Mouse (Mus musculus) fat pad, adult 2 months (tissue): ENCODE results near the gene Rnf121.
"Not testable (repeated sequence)": the region's sequence is repeated elsewhere in the genome, so short reads cannot be mapped to it uniquely, and the experiment has no call there.

Source experiments
- DNase-seq: peaks from one replicate; pipeline ENCODE4 v3.0.0-alpha.2; 2011; ENCODE audit warnings: low read depth, low spot score; ENCODE audit errors: extremely low read depth

The Rnf121 gene

DNA sequence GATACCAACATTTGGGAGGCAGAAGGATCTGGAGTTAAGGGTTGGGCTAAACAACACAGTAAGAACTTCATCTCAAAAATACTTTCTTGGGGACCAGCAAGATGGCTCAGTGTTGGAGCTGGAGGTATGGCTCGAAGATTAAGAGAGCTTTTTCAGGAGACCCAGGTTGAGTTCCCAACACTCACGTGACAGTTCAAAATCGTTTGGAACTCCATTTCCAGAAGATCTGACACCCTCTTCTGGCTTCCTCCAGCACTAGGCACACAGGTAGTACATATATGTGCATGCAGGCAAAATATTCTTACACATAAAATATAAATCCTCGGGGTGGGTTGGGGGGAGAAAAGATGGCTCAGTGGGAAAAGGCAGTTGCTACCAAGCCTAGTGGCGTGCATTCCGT, 1.1 kb upstream of the Rnf121 start:
- no peak for DNase-seq

DNA sequence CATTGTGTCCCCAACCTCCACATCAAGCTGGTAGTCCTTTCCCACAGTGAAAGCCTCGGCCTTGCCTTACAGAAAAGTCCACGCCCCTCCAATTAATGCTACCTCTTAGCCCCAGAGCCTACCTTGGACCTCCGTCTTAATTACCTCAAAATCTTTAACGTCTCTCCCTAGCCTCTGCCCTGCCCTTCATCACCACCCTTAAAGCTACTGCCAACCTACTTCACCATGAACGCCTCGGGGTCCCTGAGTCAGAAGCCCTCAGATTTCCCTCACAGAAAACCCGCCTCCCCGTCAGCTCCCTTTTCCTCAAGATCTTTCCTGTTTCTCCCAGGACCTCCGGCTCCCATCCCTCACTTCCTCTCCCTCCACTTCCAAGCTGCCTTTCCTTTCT, 619 bp downstream of the Rnf121 start:
- DNase-seq, result no peak

DNA sequence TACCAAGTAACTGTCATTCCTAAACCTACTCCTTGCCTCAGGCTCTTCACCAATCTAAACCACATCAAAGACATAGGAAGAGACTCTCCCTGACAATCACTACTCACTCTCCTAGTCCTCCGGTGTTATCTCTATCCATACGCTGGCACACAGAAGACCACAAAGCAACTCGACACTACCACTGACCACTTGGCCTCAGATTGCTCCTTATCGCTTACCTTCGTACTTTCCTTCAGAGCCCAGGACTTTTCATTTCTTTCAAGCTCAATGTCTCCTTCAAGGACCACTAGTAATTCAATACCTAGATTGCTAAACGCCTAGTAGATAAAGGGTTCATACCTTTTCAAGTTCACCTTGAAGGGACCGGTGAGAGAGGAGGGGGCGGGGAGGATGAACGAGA, 1.4 kb downstream of the Rnf121 start:
- DNase-seq, result no peak

DNA sequence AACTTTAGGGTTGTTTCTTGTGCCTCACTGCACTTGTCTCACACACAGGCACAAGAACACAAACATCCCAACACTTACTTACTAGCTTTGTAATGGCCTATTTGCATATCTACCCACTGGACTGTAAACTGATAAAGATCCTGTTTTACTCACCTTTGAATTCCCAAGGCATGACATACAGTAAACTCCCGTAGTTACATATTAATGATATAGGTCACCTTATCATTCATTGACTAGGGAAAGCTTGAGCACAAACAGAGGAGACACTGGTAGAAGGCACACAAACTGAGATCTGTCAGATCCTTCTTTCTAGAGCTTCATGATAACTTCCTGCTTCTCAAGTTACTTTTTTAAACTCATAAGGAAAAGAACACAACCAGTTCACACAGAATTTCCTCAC, 3.1 kb downstream of the Rnf121 start:
- no peak for DNase-seq

DNA sequence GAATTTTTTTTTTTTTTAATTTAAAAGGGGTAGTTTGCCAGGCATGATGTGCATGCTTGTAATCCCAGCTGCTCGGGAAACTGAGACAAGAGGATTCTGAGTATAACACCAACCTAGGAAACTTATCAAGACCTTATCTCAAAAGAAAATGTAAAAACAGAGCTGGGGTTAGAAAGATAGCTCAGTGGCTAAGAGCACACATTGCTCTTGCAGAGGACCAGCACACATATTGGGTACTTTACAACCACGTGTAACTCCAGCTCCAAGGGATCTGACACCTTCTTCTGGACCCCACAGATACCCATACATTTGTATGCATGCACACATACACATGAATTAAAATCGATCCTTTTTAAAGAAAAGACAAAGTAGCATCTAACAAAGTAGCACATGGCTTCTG, 3.9 kb downstream of the Rnf121 start:
- DNase-seq, result no peak

DNA sequence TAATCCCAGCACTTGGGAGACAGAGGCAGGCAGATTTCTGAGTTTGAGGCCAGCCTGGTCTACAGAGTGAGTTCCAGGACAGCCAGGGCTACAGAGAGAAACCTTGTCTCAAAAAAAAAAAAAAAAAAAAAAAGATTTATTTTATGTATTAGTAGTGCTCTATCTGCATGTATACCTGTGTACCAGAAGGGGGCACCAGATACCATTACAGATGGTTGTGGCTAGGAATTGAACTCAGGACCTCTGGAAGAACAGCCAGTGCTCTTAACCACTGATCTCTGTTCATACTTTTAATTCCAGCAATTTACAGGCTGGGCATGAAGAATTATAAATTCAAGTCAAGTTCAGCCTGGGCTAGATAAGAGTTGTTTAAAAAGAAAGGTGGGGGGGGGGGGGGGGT, 16.7 kb downstream of the Rnf121 start:
- not testable (repeated sequence) for DNase-seq

GRCm38 (mm10) chr7:102042314-102042713, 23.0 kb downstream of the Rnf121 start:
- peak; percentile 78 for DNase-seq

GRCm38 (mm10) chr7:102037318-102037717, 28.0 kb downstream of the Rnf121 start:
- no peak for DNase-seq

GRCm38 (mm10) chr7:102035534-102035933, 29.7 kb downstream of the Rnf121 start:
- DNase-seq, result peak; percentile 31

DNA sequence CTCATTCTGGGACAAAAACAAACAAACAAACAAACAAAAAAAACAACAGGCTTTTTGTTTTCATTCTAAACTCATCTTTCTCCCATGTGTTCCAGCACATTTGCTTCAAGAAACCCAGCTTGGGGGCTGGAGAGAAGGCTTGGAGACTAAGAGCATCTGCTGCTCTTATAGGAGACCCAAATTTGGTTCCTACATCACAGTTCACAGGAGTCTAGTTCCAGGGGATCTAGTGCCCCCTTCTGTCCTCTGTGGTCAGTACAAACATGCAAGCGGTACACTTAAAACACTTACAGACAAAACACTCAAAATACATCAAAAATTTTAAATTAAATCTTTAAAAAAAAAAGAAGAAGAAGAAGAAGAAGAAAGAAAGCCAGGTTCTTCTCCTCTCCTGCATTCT, 30.4 kb downstream of the Rnf121 start:
- no peak for DNase-seq

- DNase-seq, result no peak
Measured at GRCm38 (mm10) chr7:102025187-102026119, 39.8 kb downstream of the Rnf121 start.

- no peak for DNase-seq
Measured at GRCm38 (mm10) chr7:102023821-102024220, 41.4 kb downstream of the Rnf121 start.

- not testable (repeated sequence) for DNase-seq
Measured at GRCm38 (mm10) chr7:102020934-102021333, 44.3 kb downstream of the Rnf121 start.

DNA sequence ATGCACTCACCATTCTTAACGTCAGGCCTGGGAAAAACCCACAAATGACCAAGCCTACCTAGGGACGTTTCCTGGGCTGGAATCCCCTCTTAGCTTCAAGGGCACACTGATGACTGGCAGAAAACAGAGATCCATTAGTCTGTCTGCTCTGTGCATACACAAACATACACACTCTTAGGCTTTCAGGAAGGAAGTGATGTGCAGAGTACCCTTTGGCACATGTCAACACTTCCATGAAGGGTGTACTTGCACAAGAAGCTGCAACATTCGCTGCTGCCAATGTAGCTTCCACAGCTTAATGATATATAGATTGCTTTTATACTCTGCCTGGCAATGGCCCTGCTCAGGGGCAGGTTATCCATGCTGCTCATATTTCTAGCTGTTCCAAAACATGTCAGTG, 45.9 kb downstream of the Rnf121 start:
- DNase-seq, result no peak

GRCm38 (mm10) chr7:102018590-102018989, 46.7 kb downstream of the Rnf121 start, which contains the start of gene Il18bp:
TSS of gene Il18bp (minus strand) at chr7:102018690.
- DNase-seq, result no peak

- DNase-seq, result no peak
Measured at GRCm38 (mm10) chr7:102018034-102018433, 47.2 kb downstream of the Rnf121 start.

DNA sequence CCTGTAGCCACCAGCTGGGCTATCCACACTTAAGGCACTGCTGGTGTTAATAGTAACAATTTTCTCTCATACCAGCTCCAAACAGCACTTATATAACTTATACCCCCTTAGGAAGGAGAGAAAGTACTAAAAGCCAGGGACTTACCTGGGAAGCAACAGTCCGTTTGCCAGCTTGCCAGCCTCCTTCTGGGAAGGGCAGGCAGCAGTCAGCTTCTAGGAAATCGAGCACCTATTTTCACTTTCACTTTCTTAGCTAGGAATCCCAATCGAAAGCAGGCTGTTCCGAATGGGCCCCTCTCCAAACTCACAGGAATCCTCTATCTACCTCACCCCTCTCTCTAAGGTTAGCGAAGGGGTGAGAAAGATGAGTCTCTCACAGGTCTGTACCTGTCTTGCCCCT, 47.8 kb downstream of the Rnf121 start:
- DNase-seq, result no peak

- no peak for DNase-seq
Measured at GRCm38 (mm10) chr7:102016936-102017335, 48.3 kb downstream of the Rnf121 start.

DNA sequence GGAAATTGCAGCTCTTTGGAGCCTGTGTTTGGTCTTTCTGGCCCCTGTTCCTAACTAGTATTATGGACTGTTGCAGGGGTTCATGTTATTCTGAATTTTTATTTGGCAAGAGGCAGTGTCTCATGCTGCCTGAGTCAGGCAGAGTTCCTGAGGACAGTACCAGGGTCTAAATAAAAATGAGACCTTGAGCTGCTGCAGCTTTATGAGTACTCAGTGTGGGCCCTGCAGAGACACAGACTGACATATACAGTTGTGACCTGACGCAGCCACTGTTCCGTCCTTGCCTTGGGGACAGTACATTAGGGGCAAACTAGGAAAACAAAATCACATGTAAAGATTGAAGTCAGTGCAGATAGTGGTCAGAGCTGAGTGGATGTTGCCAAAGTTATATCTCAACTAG, 50.3 kb downstream of the Rnf121 start:
- no peak for DNase-seq

DNA sequence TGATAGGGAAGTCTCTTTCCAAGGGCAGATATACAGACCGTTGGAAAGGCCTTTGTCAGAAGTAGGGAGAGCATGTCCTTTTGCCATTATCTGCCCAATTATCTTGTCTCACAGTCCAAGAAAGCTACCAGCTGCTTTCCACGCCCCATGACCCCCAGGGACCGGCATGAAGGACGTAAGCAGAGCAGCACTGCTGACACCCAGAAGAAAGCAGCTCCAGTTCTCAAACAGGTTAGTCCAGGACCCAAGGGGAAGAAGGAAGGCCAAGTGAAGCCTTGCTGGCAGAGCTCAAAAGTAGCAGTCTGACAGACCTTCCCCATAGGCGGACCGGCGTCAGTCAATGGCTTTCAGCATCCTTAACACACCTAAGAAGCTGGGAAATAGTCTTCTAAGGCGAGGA, 51.9 kb downstream of the Rnf121 start:
- DNase-seq, result no peak

DNA sequence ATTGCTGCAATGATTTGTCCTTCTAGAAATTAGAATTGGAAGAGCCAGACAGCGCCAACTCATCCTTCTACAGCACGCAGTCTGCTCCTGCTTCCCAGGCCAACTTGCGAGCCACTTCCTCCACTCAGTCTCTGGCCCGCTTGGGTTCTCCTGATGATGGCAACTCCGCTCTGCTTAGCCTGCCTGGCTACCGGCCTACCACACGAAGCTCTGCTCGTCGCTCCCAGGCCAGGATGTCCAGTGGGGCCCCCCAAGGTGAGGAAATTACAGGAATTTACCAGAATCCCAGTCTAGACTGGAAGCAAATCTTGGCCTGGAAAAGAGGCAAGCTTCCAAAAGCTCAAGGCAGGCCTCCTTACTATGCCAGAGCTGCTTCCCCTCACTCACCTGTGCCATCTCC, 53.4 kb downstream of the Rnf121 start:
- DNase-seq, result no peak

GRCm38 (mm10) chr7:102006520-102006919, 58.7 kb downstream of the Rnf121 start:
- no peak for DNase-seq
